Mouse (Mus musculus) spleen, adult 2 months (tissue): ENCODE results near the gene Rnf187. TPM values are rescaled to one million over a fixed set of nuclear protein-coding genes. Genes with fewer than 3 reads are reported as not detected.

Source experiments
- DNase-seq, 2 experiments: peaks; one replicate each; pipeline versions ENCODE4 v3.0.0 to v3.0.0-alpha.2; 2012 to 2021; ENCODE audit warnings: low spot score in 2 of 2, low read depth in 1 of 2
- H3K27ac ChIP-seq: fragments of 200-500 bp; 2 replicates; pipeline ENCODE4 v1.5.1; 2012; ENCODE audit warnings: low read length, inconsistent platforms; ENCODE audit not compliant: insufficient read depth
- H3K27me3 ChIP-seq: fragments of 200-500 bp; 2 replicates; pipeline ENCODE4 v1.6.1; 2012; ENCODE audit warnings: mild to moderate bottlenecking, moderate library complexity, low read length, inconsistent platforms; ENCODE audit not compliant: control insufficient read depth, insufficient read depth
- H3K36me3 ChIP-seq: fragments of 200-500 bp; 2 replicates; pipeline ENCODE4 v1.6.1; 2012; ENCODE audit warnings: mild to moderate bottlenecking, low read length, inconsistent platforms; ENCODE audit not compliant: control insufficient read depth, insufficient read depth
- H3K4me1 ChIP-seq: fragments of 200-500 bp; 2 replicates; pipeline ENCODE4 v1.6.1; 2011; ENCODE audit warnings: inconsistent platforms; ENCODE audit not compliant: control insufficient read depth, insufficient read depth, insufficient read length
- H3K4me3 ChIP-seq: fragments of 200-500 bp; 2 replicates; pipeline ENCODE4 v1.5.1; 2011; ENCODE audit warnings: mild to moderate bottlenecking, inconsistent platforms; ENCODE audit not compliant: insufficient read depth, insufficient read length; ENCODE audit errors: extremely low read depth
- CTCF ChIP-seq: fragments of 200-500 bp; IDR thresholded peaks from 2 replicates; pipeline ENCODE4 v1.5.1; 2011; ENCODE audit warnings: mild to moderate bottlenecking, inconsistent platforms; ENCODE audit not compliant: insufficient read depth, insufficient read length, insufficient replicate concordance; ENCODE audit errors: extremely low read depth
- POLR2A ChIP-seq: fragments of 200-500 bp; IDR thresholded peaks from 2 replicates; pipeline ENCODE4 v1.6.1; 2011; ENCODE audit warnings: low read depth, low read length, inconsistent platforms
- WGBS: fragments of 180-500 bp; shearing (Covaris S2); methylation state at CpG from one replicate; pipeline ENCODE4 v1.1.7; 2018; 5-methylcytosine and 5-hydroxymethylcytosine counted together
- polyA plus RNA-seq: library from polyadenylated mRNA; depleted of rRNA; stranded (reverse); fragments of >200 nt; gene quantifications from 2 replicates; pipeline ENCODE4 v1.2.3, GENCODE M21; 2012

Gene Rnf187
- polyA plus RNA-seq, 1 experiment: 157 TPM

DNA sequence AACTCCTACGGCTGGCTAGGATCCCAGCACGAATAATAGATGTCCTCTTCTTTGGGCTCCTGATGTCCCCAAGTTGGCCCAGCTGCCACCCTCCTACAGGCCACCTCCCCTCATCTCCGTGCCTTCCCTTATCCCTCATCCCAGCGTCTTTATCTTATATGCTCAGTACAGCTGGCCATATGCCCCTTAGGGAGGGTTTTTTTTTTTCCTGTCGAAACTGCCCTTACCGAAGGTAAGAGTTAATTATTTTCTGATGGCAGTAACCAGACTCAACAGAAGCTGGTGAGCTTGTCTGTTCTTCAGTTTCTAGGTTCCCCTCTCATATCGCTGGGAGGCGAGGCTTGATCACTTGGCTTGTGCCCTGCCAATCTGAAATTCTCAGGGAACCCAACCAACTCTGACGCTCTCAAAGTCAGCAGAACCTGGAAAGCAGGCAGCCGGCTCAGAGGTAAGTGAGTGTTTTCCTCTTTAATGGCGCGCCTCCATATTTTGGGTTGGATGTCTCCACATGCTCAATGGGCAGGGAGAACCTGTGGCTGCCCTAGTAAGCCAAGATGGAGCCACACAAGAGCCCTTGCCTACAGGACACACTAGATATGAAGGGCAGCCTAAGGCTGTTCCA is 20.9 kb downstream of the Rnf187 start, which contains the start of gene Btnl10:
TSS of gene Btnl10 (plus strand) at position 164 of the 622 bp plus-strand sequence.
- Histone ChIP-seq H3K4me3 (peak within 1 kb of the TSS; percentile 42), H3K27ac (peak within 1 kb of the TSS; percentile 56; the same call in 1 of the 2 replicates), H3K27me3 (no peaks in the 10 kb centered on the region), H3K36me3 (no peaks in the 10 kb centered on the region), H3K4me1 (0 out of 2 replicates have a peak, but pooled peaks cover 2% of the 10 kb centered on the region)
- TF ChIP-seq CTCF (no peak), POLR2A (no peak)
- WGBS: 82% methylated on average over 12 of the region's 12 CpGs
- no peak for DNase-seq

DNA sequence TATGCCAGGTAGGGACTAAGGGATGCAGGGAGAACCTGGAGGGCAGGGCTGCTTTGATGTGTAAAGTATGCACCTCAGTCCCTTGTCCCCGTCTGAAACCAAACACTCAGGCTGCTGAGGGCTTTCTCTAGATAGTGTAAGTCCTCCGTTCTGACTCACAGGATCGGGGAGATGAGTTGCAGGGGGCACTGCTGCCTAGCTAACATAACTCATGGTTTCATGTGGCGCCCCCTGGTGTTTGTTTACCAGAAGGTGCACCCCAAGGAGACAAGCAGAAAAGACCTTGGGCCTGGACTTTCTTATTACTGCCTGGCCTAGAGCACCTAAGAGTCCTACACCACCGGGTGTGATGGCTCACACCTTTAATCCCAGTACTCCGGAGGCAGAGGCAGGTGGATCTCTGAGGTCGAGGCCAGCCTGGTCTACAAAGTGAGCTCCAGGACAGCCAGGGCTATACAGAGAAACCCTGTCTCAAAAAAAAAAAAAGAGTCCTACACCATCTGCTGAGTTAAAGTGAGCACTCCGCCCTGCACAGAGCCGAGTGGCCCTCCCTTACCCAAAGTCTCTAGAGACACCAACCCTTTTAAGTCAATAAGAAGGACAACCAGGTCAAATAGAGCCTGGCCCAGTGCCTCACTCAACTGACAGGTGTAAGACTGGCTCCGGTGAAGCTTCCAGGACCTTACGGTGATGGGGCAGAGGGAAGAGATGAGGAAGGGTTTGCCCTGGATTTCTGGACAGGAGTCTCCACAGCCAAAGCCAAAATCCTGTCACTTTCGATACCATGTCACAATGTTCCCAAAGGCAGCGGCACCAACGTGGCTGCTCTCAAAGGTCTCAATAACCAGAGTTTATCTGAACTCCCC is 21.6 kb downstream of the Rnf187 start:
- H3K4me3 ChIP-seq: no peak overlapping the region
- peak overlapping the region; percentile 56; the same call in 1 of the 2 replicates for H3K27ac ChIP-seq
- TF ChIP-seq POLR2A (no peak), CTCF (peak; percentile 30; the same call in 1 of the 2 replicates)
- 50% methylated on average over 14 of the region's 14 CpGs for WGBS
- H3K27me3 ChIP-seq: no peaks in the 10 kb centered on the region
- peak; percentile 47 to 51 for DNase-seq
- no peaks in the 10 kb centered on the region for H3K36me3 ChIP-seq
- 0 out of 2 replicates have a peak, but pooled peaks cover 2% of the 10 kb centered on the region for H3K4me1 ChIP-seq

DNA sequence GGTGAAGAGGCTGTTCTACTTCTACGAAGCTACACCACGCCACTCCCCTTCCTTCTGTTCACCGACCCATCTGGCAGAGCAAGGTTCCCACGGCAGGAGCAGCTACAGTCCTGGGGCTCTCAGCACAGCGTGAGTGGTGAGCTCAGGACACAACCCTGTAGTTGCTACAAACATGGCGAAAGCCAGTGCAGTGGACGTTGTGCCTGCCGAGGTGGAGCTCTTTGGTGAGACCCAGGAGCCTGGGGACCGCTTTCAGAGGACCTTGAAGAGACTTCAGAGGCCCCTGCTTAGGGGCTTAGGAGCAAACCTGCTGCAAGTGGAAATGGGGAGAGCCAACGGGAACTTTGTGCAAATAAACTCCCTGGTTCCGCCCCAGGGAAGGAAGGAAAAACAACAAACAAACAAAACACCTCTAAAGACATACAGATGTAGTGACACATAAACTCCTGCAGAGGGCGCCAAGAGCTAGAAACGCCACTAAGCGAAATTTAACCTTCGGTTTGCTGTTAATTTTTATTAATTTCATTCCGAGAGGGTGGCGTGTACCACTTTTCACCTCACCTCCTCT is 24.2 kb downstream of the Rnf187 start:
- Histone ChIP-seq H3K4me1 (0 out of 2 replicates have a peak, but pooled peaks cover 2% of the 10 kb centered on the region), H3K27me3 (no peaks in the 10 kb centered on the region), H3K4me3 (peak overlapping the region; percentile 50; the same call in 1 of the 2 replicates), H3K36me3 (no peaks in the 10 kb centered on the region), H3K27ac (peak overlapping the region; percentile 39; the same call in 1 of the 2 replicates)
- DNase-seq: no peak
- 13% methylated on average over 17 of the region's 17 CpGs for WGBS
- TF ChIP-seq CTCF: peak; percentile 20; the same call in 1 of the 2 replicates
- TF ChIP-seq POLR2A: no peak

DNA sequence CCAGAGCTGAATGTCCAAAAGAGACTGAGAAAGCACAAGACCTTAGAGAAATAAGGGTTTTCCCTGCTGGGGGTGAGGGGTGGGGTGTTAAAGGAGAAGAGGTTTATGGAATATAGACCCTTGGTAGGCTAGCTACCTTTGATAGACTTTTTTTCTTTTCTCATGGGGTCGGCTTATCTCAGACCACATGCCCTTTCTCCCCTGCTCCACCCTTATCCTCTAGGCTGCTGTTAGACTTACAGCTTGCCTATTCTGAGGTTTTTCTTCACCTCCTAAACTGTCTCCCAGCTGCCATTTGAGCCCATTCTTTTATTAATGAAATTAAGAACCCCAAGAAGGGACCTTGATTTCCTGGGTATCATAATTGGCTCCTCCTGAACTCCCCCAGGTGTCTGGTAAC is 24.9 kb downstream of the Rnf187 start:
- Histone ChIP-seq H3K36me3 (no peaks in the 10 kb centered on the region), H3K27me3 (no peaks in the 10 kb centered on the region), H3K4me3 (no peak overlapping the region), H3K27ac (no peak overlapping the region), H3K4me1 (0 out of 2 replicates have a peak, but pooled peaks cover 2% of the 10 kb centered on the region)
- 67% methylated on average over 1 of the region's 1 CpGs for WGBS
- no peak for DNase-seq
- TF ChIP-seq CTCF: no peak
- TF ChIP-seq POLR2A: no peak

DNA sequence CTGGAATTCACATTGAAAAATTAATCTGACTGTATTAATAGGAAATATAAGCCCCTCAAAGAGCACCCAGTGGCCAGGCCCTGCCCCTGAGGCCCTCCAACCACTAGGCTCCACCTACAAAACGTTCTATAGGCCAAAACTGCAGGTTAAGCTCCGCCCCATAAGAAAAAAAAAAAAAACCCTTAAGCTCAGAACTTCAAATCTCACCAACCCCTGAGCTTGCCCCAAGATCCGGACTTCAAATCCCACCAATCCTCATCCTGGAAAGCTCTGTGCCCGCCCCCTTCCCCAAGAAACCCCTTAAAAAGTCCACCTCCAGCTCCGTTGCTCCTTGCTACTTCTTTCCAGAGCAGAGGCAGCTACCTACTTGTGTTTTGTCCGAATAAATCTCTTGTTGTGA is 33.9 kb downstream of the Rnf187 start:
- Histone ChIP-seq H3K4me1 (peaks cover 2% of the 10 kb centered on the region; the same call in 1 of the 2 replicates), H3K4me3 (no peak overlapping the region), H3K27me3 (no peaks in the 10 kb centered on the region), H3K36me3 (peaks cover 8% of the 10 kb centered on the region), H3K27ac (no peak overlapping the region)
- 71% methylated on average over 6 of the region's 6 CpGs for WGBS
- peak in 1 of 2 experiments; percentile 14 for DNase-seq
- no peak for TF ChIP-seq POLR2A
- TF ChIP-seq CTCF: no peak

DNA sequence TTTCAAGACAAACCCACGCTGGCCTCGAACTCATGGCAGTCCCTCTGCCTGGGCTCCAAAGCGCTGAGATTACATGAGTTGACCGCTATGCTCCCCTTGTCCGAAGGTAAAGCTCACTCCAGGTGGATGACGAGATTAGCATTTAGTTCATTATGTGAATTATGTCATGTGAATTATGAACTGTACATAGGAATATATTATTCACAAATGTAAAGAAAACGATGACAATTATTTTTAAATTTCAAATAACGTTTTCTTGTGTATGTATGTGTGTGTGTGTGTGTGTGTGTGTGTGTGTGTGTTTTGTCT is 34.4 kb downstream of the Rnf187 start:
- TF ChIP-seq POLR2A (no peak), CTCF (no peak)
- Histone ChIP-seq H3K4me3 (peak overlapping the region; percentile 87), H3K4me1 (peaks cover 2% of the 10 kb centered on the region; the same call in 1 of the 2 replicates), H3K36me3 (peaks cover 8% of the 10 kb centered on the region), H3K27ac (peak overlapping the region; percentile 89), H3K27me3 (no peaks in the 10 kb centered on the region)
- DNase-seq: no peak
- 2% methylated on average over 8 of the region's 8 CpGs for WGBS
